Mouse (Mus musculus): ENCODE results near the gene Rad51b. TPM values are rescaled to one million over a fixed set of nuclear protein-coding genes. Genes with fewer than 3 reads are reported as not detected.

Rad51b gene
- total RNA-seq, 4 experiments from 2014 or later, result 0.35 to 0.74 (median 0.48) TPM

GRCm38 (mm10) chr12:79841248-79841647 lies 544.2 kb downstream of the Rad51b start:
- no peak for DNase-seq

DNA sequence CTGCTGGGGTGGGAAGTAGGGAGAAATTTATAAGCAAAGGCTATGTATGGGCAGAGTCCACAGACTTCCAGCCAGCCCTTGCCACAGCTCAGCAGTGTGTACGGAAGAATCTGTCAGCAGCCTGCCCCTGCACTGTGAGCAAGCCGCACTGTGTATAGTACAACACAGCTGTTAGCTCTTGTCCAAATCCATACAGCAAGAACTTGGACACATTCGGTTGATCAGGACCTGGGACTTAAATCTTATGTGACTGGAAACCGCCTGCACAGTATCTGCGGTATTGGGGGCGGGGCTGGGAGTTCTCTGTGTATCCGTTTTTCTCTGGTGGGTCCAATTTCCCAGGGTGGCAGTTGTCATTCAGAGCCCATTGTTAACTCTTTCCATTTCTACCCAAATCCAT lies 545.2 kb downstream of the Rad51b start:
- DNase-seq, result no peak

- DNase-seq, result no peak
Observed at GRCm38 (mm10) chr12:79843002-79843401, 545.9 kb downstream of the Rad51b start.

DNA sequence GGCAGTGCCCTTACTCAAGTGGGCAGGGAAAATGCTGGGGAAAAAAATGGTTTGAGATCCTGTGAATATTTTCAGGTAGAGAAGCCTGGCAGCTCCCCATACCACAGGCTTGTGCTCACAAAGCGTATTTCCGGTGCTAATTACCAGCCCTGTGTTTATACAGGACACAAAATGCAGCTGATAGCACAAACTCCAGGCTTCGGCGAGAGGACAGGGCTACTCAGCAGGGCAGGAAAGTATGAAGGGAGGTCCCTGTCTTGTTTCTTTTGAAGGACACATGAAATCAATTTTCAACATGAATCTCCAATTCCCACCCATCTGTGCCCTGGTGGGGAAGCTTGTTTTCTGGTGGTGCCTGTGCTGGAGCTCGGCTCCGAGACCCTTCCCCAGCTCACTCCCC lies 546.4 kb downstream of the Rad51b start:
- no peak for DNase-seq

- no peak for DNase-seq
Observed at GRCm38 (mm10) chr12:79846247-79847151, 549.4 kb downstream of the Rad51b start.

DNA sequence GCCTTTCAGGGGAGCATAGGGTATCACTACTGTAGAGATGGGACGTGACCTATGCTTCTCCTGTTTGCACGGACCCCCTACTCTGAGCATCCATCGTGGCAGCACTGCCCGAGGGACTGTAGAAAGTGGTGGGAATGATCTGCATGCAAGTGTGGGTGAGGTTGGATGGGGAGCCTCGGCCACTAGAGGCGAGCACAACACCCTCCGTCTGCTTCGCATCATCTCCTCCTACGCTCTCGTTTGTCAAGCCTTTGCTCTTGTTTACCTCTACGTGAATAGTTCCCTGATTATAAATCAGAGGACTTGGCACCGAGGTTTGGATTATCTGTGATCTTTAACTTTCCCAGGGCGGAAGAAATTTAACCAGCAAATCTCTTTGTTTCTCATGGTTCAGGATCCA lies 551.5 kb downstream of the Rad51b start:
- no peak for DNase-seq

- DNase-seq, result no peak
Observed at GRCm38 (mm10) chr12:79850021-79850420, 552.9 kb downstream of the Rad51b start.

DNA sequence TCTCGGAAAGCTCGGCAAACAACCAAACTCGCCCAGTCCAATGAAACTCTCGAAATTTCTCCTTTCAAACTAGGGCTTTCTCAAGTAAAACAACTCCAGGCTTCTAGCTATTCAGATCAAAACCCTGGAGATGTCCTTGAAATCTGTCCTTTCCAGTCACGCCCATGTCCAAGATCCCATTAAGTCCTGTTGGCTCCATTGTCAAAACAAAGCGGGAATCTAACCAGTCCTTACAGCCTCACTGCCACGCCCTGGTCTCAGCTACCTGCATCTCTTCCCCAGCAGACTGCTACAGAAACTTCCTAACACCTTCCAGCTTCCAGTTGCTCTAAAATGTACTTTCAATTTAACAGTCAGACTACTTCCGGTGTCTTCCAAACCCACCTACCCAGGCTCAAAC lies 554.8 kb downstream of the Rad51b start:
- no peak for DNase-seq

DNA sequence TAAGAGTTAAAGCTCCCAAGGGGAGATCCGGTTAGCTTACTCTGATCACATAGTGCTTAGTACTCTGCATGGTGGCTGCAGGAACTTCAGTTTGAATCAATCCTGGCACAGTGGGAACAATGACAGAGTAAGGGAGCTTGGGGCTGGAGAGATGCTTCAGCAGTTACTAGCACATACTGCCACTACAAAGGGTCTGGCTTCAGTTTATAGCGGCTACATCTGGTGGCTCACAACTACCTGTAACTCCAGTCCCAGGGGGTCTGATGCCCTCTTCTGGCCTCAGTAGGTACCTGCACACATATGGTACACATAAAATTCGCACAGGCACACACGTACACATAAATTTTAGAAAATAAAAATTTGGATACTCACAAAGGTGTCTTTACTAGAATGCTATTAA lies 555.5 kb downstream of the Rad51b start:
- DNase-seq, result no peak

- DNase-seq, result no peak
Observed at GRCm38 (mm10) chr12:79853901-79854490, 556.9 kb downstream of the Rad51b start.

DNA sequence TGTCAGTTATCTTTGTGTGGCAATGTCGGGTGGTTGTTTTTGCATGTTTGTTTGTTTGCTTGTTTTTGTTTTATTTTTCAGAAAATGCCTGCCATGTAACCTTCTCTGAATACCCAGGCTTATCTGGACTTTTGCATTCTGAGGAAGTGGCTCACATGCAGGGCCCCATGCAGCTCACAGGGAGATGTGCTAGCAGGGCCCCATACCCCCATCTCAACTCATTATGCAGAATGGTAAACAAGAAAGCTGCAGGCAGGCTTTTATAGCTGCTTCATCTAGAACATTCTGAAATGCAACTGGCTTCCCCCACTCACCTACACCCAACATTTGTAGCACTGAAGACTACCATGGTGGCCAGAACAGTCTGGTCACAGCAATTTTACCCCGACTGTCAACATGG lies 557.4 kb downstream of the Rad51b start:
- DNase-seq, result no peak

DNA sequence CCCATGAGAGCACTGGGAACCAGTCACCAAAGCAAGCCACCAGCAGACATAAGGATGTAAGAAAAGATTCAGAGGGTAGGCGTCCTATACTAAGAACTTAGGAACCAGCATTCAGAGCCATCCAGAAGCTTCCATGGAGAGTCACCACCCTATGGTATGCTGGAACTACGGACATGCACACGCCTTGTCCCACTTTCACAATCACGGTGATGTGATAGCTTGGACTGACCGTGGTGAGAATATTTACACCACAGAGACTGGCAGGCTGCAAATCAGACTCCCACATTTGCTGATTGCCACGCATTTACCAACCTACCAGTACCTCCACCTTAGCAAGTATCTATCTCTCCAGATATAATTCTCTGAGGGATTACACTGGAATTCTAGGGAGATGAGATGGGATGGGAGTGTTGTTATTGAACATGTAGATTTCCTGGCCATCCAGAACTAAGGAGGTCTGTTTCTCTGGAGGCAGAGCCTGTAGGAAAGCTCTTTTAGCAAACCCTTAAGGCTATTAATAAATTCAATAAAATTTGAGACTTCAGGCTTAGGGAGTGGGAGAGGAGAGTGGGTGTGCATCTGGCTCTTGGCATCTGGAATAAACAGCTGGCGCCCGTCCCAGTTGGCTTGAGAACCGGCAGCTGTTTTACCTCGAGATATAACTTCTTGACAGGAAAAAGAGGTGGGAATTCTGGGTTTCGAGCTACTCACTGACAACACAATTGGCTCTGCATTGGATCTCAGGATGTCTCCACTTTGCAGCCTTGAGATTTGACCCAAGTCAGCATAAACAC lies 559.2 kb downstream of the Rad51b start:
- DNase-seq, result no peak

GRCm38 (mm10) chr12:79857704-79858103 lies 560.6 kb downstream of the Rad51b start:
- DNase-seq, result no peak

- DNase-seq, result no peak
Observed at GRCm38 (mm10) chr12:79858336-79858735, 561.3 kb downstream of the Rad51b start.

DNA sequence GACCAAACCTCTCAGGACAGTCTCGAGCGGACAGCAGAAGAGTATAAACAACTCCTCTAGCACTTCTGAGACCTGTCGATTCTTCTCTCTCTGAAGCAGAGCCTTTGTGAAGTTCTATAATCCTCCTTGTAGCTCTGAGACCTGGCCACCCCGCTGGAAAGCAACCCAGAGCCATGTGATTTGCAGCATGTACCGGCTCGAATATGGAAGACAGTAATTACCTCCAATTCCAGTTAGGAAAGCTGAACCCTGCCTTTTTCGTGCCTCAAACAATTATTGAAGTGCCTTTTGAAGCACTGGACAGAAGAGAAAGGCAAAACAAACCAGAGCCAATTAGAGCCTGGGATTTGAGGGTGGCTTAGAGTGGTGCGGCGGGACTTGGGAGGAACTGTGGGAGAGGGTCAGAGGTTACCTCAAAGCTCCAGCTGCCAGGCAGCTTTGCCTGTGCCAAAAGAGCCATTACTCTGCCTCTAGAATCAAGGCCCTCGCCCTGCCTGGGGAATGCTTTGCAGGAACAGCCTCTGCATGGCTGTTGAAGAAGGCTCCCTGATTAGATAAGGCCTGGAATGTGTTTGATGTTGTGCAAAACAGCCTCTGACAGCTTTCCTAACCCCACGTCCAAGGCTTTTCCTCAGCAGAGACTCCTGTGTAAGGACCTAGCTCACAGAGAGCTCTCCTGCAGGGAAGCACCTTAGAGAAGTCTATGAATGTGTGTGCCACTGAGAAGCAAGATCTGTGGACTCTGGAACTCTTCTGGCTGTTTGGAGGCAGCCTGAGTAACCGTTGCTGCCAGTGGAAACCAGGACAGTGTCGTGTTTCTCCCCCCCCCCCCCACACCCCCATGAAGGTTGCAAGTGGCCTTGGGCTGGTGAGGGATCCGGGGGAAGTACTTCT lies 562.5 kb downstream of the Rad51b start:
- DNase-seq, result peak; percentile 84

DNA sequence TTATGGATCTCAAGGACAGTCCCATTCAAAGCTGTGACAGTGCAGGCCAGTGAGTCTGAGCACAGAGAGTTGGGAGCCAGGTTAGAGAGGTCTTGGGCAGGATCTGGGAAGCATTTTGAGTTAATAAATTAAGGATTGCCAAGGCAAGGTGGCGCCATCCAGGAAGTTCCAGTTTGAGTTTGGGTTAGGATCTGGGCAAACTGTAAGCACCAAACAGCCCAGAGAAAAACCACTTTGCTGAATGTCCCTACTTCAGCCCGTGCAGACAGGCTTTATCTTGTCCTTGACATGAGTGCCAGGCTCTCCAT lies 563.1 kb downstream of the Rad51b start:
- DNase-seq, result no peak

Other genes starting within 250 kb of the Rad51b start
- 10 to 100 TPM; 13.6 to 16.5 (median 14.8) TPM for gene Pigh, start 207.6 kb upstream of the Rad51b start, total RNA-seq (2022)
- gene Arg2, start 166.5 kb upstream of the Rad51b start, total RNA-seq (2022), result under 1 TPM; 0.29 to 0.99 (median 0.67) TPM
- 100 to 1,000 TPM; 120 to 135 (median 127) TPM for gene Vti1b, start 124.6 kb upstream of the Rad51b start, total RNA-seq (2022)
- 10 to 100 TPM; 18.1 to 25.0 (median 21.0) TPM for gene Rdh11, start 105.0 kb upstream of the Rad51b start, total RNA-seq (2022)
- gene Rdh12, start 88.4 kb upstream of the Rad51b start, total RNA-seq (2022), result 1 to 10 TPM in 1 of 4 experiments, under 1 TPM in 3; 0.52 to 1.4 (median 0.65) TPM
- 10 to 100 TPM; 21.3 to 46.5 (median 28.2) TPM for gene Zfyve26, start 978 bp upstream of the Rad51b start, total RNA-seq (2022)

Measured in adrenal gland, adult 8-10 months (tissue).